Mouse (Mus musculus) midbrain, embryonic 11.5 days (tissue): ENCODE results near the gene Gm6020. TPM values are rescaled to one million over a fixed set of nuclear protein-coding genes. Genes with fewer than 3 reads are reported as not detected.
A peak's percentile ranks its signal among the peaks of the same experiment; 100 is the strongest.
"Not testable (repeated sequence)": the region's sequence is repeated elsewhere in the genome, so short reads cannot be mapped to it uniquely, and the experiment has no call there.

Source experiments
- ATAC-seq: fragments of 200-750 bp; cut with Nextera tagmentation; 2 replicates; pipeline ENCODE4 v1.8.0; 2017; ENCODE audit warnings: moderate TSS enrichment, moderate library complexity; ENCODE audit not compliant: low FRiP score
- DNase-seq: peaks from one replicate; pipeline ENCODE4 v3.0.0; 2015; ENCODE audit warnings: low spot score; ENCODE audit errors: missing footprints
- H3K27ac ChIP-seq: fragments of 300-500 bp; sonication (generic); 2 replicates; pipeline ENCODE4 v1.5.1; 2014; ENCODE audit warnings: low read depth, low read length
- H3K27me3 ChIP-seq: fragments of 300-500 bp; sonication (generic); 2 replicates; pipeline ENCODE4 v1.6.1; 2014; ENCODE audit warnings: mild to moderate bottlenecking, low read length, moderate library complexity, mixed read lengths; ENCODE audit not compliant: control insufficient read depth, insufficient read depth
- H3K36me3 ChIP-seq: fragments of 300-500 bp; sonication (generic); 2 replicates; pipeline ENCODE4 v1.6.1; 2014; ENCODE audit warnings: mild to moderate bottlenecking, low read length, moderate library complexity, mixed read lengths; ENCODE audit not compliant: control insufficient read depth, insufficient read depth
- H3K4me1 ChIP-seq: fragments of 300-500 bp; sonication (generic); 2 replicates; pipeline ENCODE4 v1.6.1; 2014; ENCODE audit warnings: low read length; ENCODE audit not compliant: control insufficient read depth, insufficient read depth
- H3K4me2 ChIP-seq: fragments of 300-500 bp; sonication (generic); 2 replicates; pipeline ENCODE4 v1.6.1; 2014; ENCODE audit warnings: mild to moderate bottlenecking, moderate library complexity
- H3K4me3 ChIP-seq: fragments of 300-500 bp; sonication (generic); 2 replicates; pipeline ENCODE4 v1.5.1; 2014; ENCODE audit warnings: low read depth, low read length
- H3K9ac ChIP-seq: fragments of 300-500 bp; sonication (generic); 2 replicates; pipeline ENCODE4 v1.6.1; 2014; ENCODE audit warnings: low read length
- H3K9me3 ChIP-seq: fragments of 300-500 bp; sonication (generic); 2 replicates; pipeline ENCODE4 v1.6.1; 2016; ENCODE audit warnings: low read length; ENCODE audit not compliant: control insufficient read depth
- WGBS: fragments of 180-500 bp; shearing (Covaris S2); extraction: QIAGEN DNeasy Blood & Tissue Kit; methylation state at CpG from one replicate; pipeline ENCODE4 v1.1.7; 2014; 5-methylcytosine and 5-hydroxymethylcytosine counted together
- polyA plus RNA-seq: library from polyadenylated mRNA; unstranded; fragments of >200 nt; fragmentation: Nextera tagmentation; extraction: Ambion mirVana; gene quantifications from 2 replicates; pipeline ENCODE4 v1.2.1, GENCODE M21; 2014

Gene Gm6020
- polyA plus RNA-seq: not detected in 2 replicates

GRCm38 (mm10) chr19:61183590-61183989, at the start of gene Gm6020:
Gene Gm6020 (plus strand): TSS chr19:61183890.
- 85% methylated on average over 2 of the region's 2 CpGs for WGBS
- not testable (repeated sequence) for DNase-seq

GRCm38 (mm10) chr19:61138655-61139054, 45.0 kb upstream of the Gm6020 start:
- no peak for ATAC-seq
- no peaks in the 10 kb centered on the region for H3K36me3 ChIP-seq

More at GRCm38 (mm10) chr19:61183590-61183989, at the start of gene Gm6020:
- not testable (repeated sequence) for H3K9me3 ChIP-seq, ATAC-seq, H3K4me1 ChIP-seq, H3K27me3 ChIP-seq, H3K27ac ChIP-seq, H3K4me2 ChIP-seq, H3K4me3 ChIP-seq, H3K36me3 ChIP-seq, H3K9ac ChIP-seq

GRCm38 (mm10) chr19:61140342-61141206, 43.1 kb upstream of the Gm6020 start, which contains the start of gene Zfp950:
Gene Zfp950 (minus strand): TSS chr19:61140840.
- WGBS: under 1% methylated on average over 18 of the region's 18 CpGs
- Histone ChIP-seq H3K4me1 (peaks cover 8% of the 10 kb centered on the region; the same call in 1 of the 2 replicates), H3K9me3 (no peaks in the 10 kb centered on the region), H3K36me3 (no peaks in the 10 kb centered on the region), H3K27me3 (no peaks in the 10 kb centered on the region), H3K4me3 (peak within 1 kb of the TSS; percentile 72), H3K27ac (no peak within 1 kb of the TSS), H3K9ac (peak within 1 kb of the TSS; percentile 82), H3K4me2 (peak within 1 kb of the TSS; percentile 74)
- ATAC-seq (peak; percentile 100), DNase-seq (peak; percentile 96)

More at GRCm38 (mm10) chr19:61138655-61139054, 45.0 kb upstream of the Gm6020 start:
- H3K4me2 ChIP-seq: no peak overlapping the region
- no peak overlapping the region for H3K27ac ChIP-seq
- no peak overlapping the region for H3K4me3 ChIP-seq
- no peak overlapping the region for H3K9ac ChIP-seq
- no peaks in the 10 kb centered on the region for H3K27me3 ChIP-seq
- H3K9me3 ChIP-seq: no peaks in the 10 kb centered on the region
- peaks cover 8% of the 10 kb centered on the region; the same call in 1 of the 2 replicates for H3K4me1 ChIP-seq
- no peak for DNase-seq

- Histone ChIP-seq H3K9ac (peak overlapping the region; percentile 82), H3K27me3 (no peaks in the 10 kb centered on the region), H3K36me3 (no peaks in the 10 kb centered on the region), H3K27ac (no peak overlapping the region), H3K9me3 (no peaks in the 10 kb centered on the region), H3K4me1 (peaks cover 8% of the 10 kb centered on the region; the same call in 1 of the 2 replicates), H3K4me3 (peak overlapping the region; percentile 72), H3K4me2 (peak overlapping the region; percentile 74)
- DNase-seq (no peak), ATAC-seq (no peak)
- 18% methylated on average over 4 of the region's 4 CpGs for WGBS
Measured at GRCm38 (mm10) chr19:61141299-61141698, 42.4 kb upstream of the Gm6020 start.

- Histone ChIP-seq H3K27me3 (no peaks in the 10 kb centered on the region), H3K36me3 (no peaks in the 10 kb centered on the region), H3K9me3 (no peaks in the 10 kb centered on the region), H3K4me2 (peak overlapping the region; percentile 45), H3K4me1 (no peaks in the 10 kb centered on the region), H3K4me3 (peak overlapping the region; percentile 32), H3K9ac (peak overlapping the region; percentile 57; the same call in 1 of the 2 replicates), H3K27ac (no peak overlapping the region)
- DNase-seq: peak; percentile 87
- ATAC-seq: peak; percentile 69; the same call in 1 of the 2 replicates
- WGBS: 3% methylated on average over 8 of the region's 8 CpGs
Measured at GRCm38 (mm10) chr19:61151372-61151700, 32.4 kb upstream of the Gm6020 start.

- 7% methylated on average over 27 of the region's 27 CpGs for WGBS
- peak; percentile 78 for ATAC-seq
- DNase-seq: peak; percentile 91
- peak overlapping the region; percentile 45 for H3K4me2 ChIP-seq
- H3K27me3 ChIP-seq: no peaks in the 10 kb centered on the region
- H3K4me3 ChIP-seq: peak overlapping the region; percentile 32
- peak overlapping the region; percentile 57 for H3K9ac ChIP-seq
- H3K36me3 ChIP-seq: no peaks in the 10 kb centered on the region
- H3K27ac ChIP-seq: no peak overlapping the region
- no peaks in the 10 kb centered on the region for H3K9me3 ChIP-seq
- no peaks in the 10 kb centered on the region for H3K4me1 ChIP-seq
Measured at GRCm38 (mm10) chr19:61151701-61152420, 31.8 kb upstream of the Gm6020 start.

- ATAC-seq (no peak; the same call in 1 of the 2 replicates), DNase-seq (no peak)
- 33% methylated on average over 38 of the region's 39 CpGs for WGBS
- H3K36me3 ChIP-seq: no peaks in the 10 kb centered on the region
- 0 out of 2 replicates have a peak within 1 kb of the TSS, but pooled peaks have one; percentile 24 for H3K9ac ChIP-seq
- H3K9me3 ChIP-seq: no peaks in the 10 kb centered on the region
- no peaks in the 10 kb centered on the region for H3K27me3 ChIP-seq
- no peaks in the 10 kb centered on the region for H3K4me1 ChIP-seq
- peak within 1 kb of the TSS; percentile 19; the same call in 1 of the 2 replicates for H3K4me3 ChIP-seq
- peak within 1 kb of the TSS; percentile 37 for H3K4me2 ChIP-seq
- H3K27ac ChIP-seq: no peak within 1 kb of the TSS
Measured at GRCm38 (mm10) chr19:61175756-61176324, 7.8 kb upstream of the Gm6020 start, which contains the start of gene Gm7102. Gene Gm7102 (minus strand): TSS chr19:61176309.

- no peak overlapping the region for H3K9ac ChIP-seq
- no peak overlapping the region for H3K27ac ChIP-seq
- H3K4me1 ChIP-seq: no peaks in the 10 kb centered on the region
- H3K36me3 ChIP-seq: no peaks in the 10 kb centered on the region
- H3K27me3 ChIP-seq: no peaks in the 10 kb centered on the region
- 14% methylated on average over 13 of the region's 13 CpGs for WGBS
- no peak overlapping the region for H3K4me3 ChIP-seq
- no peak for ATAC-seq
- no peaks in the 10 kb centered on the region for H3K9me3 ChIP-seq
- peak; percentile 98 for DNase-seq
- H3K4me2 ChIP-seq: no peak overlapping the region
Measured at GRCm38 (mm10) chr19:61199316-61199715, 15.6 kb downstream of the Gm6020 start.
